Mouse (Mus musculus) cerebellum, adult 2 months (tissue): Measurements from ENCODE around the gene Hcar2. TPM values are rescaled to one million over a fixed set of nuclear protein-coding genes. Genes with fewer than 3 reads are reported as not detected.

Experiments
- DNase-seq, 2 experiments: peaks; one replicate each; pipeline ENCODE4 v3.0.0; 2021
- H3K27ac ChIP-seq: fragments of 200-500 bp; 2 replicates; pipeline ENCODE4 v1.5.1; 2012; ENCODE audit warnings: low read length, control low read depth, inconsistent platforms; ENCODE audit not compliant: insufficient read depth
- H3K27me3 ChIP-seq: fragments of 200-500 bp; 2 replicates; pipeline ENCODE4 v1.6.1; 2012; ENCODE audit warnings: inconsistent platforms, mild to moderate bottlenecking, low read length, moderate library complexity; ENCODE audit not compliant: control insufficient read depth, insufficient read depth
- H3K4me1 ChIP-seq: fragments of 200-500 bp; 2 replicates; pipeline ENCODE4 v1.6.1; 2011; ENCODE audit warnings: low read length; ENCODE audit not compliant: control insufficient read depth, insufficient read depth
- H3K4me3 ChIP-seq: fragments of 200-500 bp; replicated peaks from 2 replicates; pipeline ENCODE3; 2011; ENCODE audit warnings: mild to moderate bottlenecking, low read depth, low read length, control low read depth; ENCODE audit not compliant: insufficient read depth
- CTCF ChIP-seq: fragments of 200-500 bp; IDR thresholded peaks from 2 replicates; pipeline ENCODE4 v1.5.1; 2011; ENCODE audit warnings: low read depth, mild to moderate bottlenecking, control low read depth, low read length, moderate library complexity, borderline replicate concordance; ENCODE audit not compliant: insufficient read depth
- POLR2A ChIP-seq: fragments of 200-500 bp; IDR thresholded peaks from 2 replicates; pipeline ENCODE4 v1.6.1; 2011; ENCODE audit warnings: low read length, control low read depth, borderline replicate concordance; ENCODE audit not compliant: insufficient read depth
- WGBS: fragments of 180-500 bp; shearing (Covaris S2); methylation state at CpG from one replicate; pipeline ENCODE4 v1.1.7; 2018; 5-methylcytosine and 5-hydroxymethylcytosine counted together
- polyA plus RNA-seq: library from polyadenylated mRNA; depleted of rRNA; stranded (reverse); fragments of >200 nt; gene quantifications from 2 replicates; pipeline ENCODE4 v1.2.3, GENCODE M21; 2012; rRNA removed

Gene Hcar2
- polyA plus RNA-seq = 0.07 and 0.08 TPM in 2 replicates

DNA sequence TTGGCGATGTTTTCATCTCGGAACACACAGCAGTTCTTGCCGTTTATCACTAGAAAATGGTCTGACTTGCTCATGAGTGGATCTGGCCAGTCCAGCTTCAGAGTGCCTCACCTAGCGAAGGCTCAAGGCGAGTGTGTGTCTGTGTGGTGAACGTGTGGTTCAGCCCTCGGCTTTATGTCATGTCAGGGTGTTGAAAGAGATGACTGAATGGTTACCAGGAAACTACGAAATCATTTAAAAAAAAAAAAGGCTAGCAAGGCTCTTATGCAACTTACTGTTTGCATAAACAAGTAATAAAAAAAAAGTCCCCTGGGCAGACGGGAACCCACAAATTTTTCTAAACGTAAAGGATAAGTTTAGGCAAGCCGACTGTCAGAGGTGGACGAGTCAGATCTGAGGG, at the start of gene Hcar2:
Hcar2 (minus strand) TSS at position 135 of the 400 bp plus-strand sequence.
- WGBS = 72% methylated on average over 12 of the region's 12 CpGs
- H3K27ac ChIP-seq = no peak within 1 kb of the TSS

GRCm38 (mm10) chr5:123914852-123915251, 49.6 kb upstream of the Hcar2 start:
- TF ChIP-seq CTCF (no peak), POLR2A (no peak)
- Histone ChIP-seq H3K27me3 (no peaks in the 10 kb centered on the region), H3K27ac (no peak overlapping the region), H3K4me3 (no peak overlapping the region), H3K4me1 (no peaks in the 10 kb centered on the region)
- 93% methylated on average over 3 of the region's 3 CpGs for WGBS
- DNase-seq = no peak

More for the DNA sequence above, at the start of gene Hcar2:
- H3K4me1 ChIP-seq = no peaks in the 10 kb centered on the region
- no peak within 1 kb of the TSS for H3K4me3 ChIP-seq
- DNase-seq = no peak
- no peaks in the 10 kb centered on the region; the same call in 1 of the 2 replicates for H3K27me3 ChIP-seq
- TF ChIP-seq POLR2A (no peak), CTCF (no peak)

- WGBS = 2% methylated on average over 10 of the region's 10 CpGs
- H3K4me1 ChIP-seq = peaks cover 10% of the 10 kb centered on the region
- peak overlapping the region; percentile 75 for H3K4me3 ChIP-seq
- DNase-seq = no peak
- TF ChIP-seq CTCF (no peak), POLR2A (no peak)
- peak overlapping the region; percentile 49; the same call in 1 of the 2 replicates for H3K27ac ChIP-seq
- no peaks in the 10 kb centered on the region for H3K27me3 ChIP-seq
Measured at GRCm38 (mm10) chr5:123907631-123907977, 42.3 kb upstream of the Hcar2 start.

DNA sequence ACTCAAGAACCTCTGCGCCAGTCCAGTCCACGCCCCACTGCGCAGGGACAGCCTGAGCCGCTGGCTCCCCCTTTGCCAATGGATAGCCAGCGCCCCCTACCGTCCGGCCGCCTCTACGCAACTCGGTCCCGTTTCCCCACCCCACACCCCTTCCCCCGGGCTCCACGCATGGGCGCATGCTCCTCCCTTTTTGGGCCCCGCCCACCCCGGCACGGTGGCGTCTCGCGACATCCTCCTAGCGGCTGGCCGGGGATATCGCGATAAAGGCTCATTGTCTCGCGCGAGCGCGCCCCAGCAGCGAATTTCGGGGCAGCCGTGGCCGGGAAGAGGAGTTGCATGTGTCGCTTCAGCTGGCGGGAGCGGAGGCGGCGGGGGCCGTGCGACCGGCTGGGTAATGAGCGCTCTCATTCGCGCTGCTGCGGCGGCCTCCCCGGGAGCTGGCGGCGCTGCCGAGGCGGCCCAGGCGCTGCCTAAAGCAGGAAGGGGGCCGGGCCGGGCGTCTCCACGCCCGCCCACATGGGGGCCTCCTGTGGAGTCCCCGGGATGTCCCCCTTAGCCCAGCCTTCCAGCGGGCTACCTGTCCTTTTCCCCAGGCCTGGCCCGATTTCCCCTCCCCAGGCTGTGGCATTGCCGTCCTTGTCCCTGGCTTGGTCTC, 41.8 kb upstream of the Hcar2 start, which contains the start of gene Denr:
Denr (plus strand) TSS at position 200 of the 655 bp plus-strand sequence.
- WGBS = under 1% methylated on average over 61 of the region's 61 CpGs
- TF ChIP-seq CTCF = peak; percentile 81
- TF ChIP-seq POLR2A = peak; percentile 87
- peak; percentile 98 to 100 for DNase-seq
- Histone ChIP-seq H3K27me3 (no peaks in the 10 kb centered on the region), H3K27ac (peak within 1 kb of the TSS; percentile 49), H3K4me1 (peaks cover 10% of the 10 kb centered on the region), H3K4me3 (peak within 1 kb of the TSS; percentile 75)

GRCm38 (mm10) chr5:123906146-123906975, 41.1 kb upstream of the Hcar2 start:
- peak in 1 of 2 experiments; percentile 20 for DNase-seq
- H3K4me3 ChIP-seq = peak overlapping the region; percentile 56
- no peaks in the 10 kb centered on the region for H3K27me3 ChIP-seq
- H3K27ac ChIP-seq = no peak overlapping the region
- TF ChIP-seq CTCF (no peak), POLR2A (no peak)
- 63% methylated on average over 17 of the region's 17 CpGs for WGBS
- peaks cover 10% of the 10 kb centered on the region for H3K4me1 ChIP-seq

GRCm38 (mm10) chr5:123904059-123904672, 38.9 kb upstream of the Hcar2 start:
- H3K27me3 ChIP-seq = no peaks in the 10 kb centered on the region
- peaks cover 10% of the 10 kb centered on the region for H3K4me1 ChIP-seq
- H3K4me3 ChIP-seq = no peak overlapping the region
- DNase-seq = no peak
- WGBS = 74% methylated on average over 11 of the region's 11 CpGs
- H3K27ac ChIP-seq = no peak overlapping the region
- TF ChIP-seq CTCF = no peak
- no peak for TF ChIP-seq POLR2A

- 84% methylated on average over 13 of the region's 13 CpGs for WGBS
- H3K4me3 ChIP-seq = no peak overlapping the region
- H3K27me3 ChIP-seq = no peaks in the 10 kb centered on the region
- no peaks in the 10 kb centered on the region for H3K4me1 ChIP-seq
- DNase-seq = no peak
- H3K27ac ChIP-seq = no peak overlapping the region
- no peak for TF ChIP-seq CTCF
Measured at GRCm38 (mm10) chr5:123897352-123897751, 32.1 kb upstream of the Hcar2 start.

- H3K4me1 ChIP-seq = peaks cover 2% of the 10 kb centered on the region; the same call in 1 of the 2 replicates
- TF ChIP-seq CTCF (no peak), POLR2A (no peak)
- no peaks in the 10 kb centered on the region for H3K27me3 ChIP-seq
- DNase-seq = no peak
- H3K27ac ChIP-seq = no peak overlapping the region
- H3K4me3 ChIP-seq = no peak overlapping the region
- WGBS = 87% methylated on average over 11 of the region's 11 CpGs
Measured at GRCm38 (mm10) chr5:123896395-123896794, 31.1 kb upstream of the Hcar2 start.
